Mouse (Mus musculus) liver, embryonic 13.5 days (tissue): ENCODE measurements around the gene Ins2. TPM values are rescaled to one million over a fixed set of nuclear protein-coding genes. Genes with fewer than 3 reads are reported as not detected.

Experiments
- ATAC-seq: fragments of 200-750 bp; cut with Nextera tagmentation; 2 replicates; pipeline ENCODE4 v1.8.0; 2017; ENCODE audit warnings: low read depth, mild to moderate bottlenecking, moderate number of reproducible peaks, moderate library complexity
- DNase-seq: peaks from one replicate; pipeline ENCODE4 v3.0.0; 2022
- H3K27ac ChIP-seq: fragments of 300-500 bp; sonication (generic); 2 replicates; pipeline ENCODE4 v1.5.1; 2015; ENCODE audit warnings: moderate library complexity, mild to moderate bottlenecking, inconsistent platforms
- H3K27me3 ChIP-seq: fragments of 300-500 bp; sonication (generic); 2 replicates; pipeline ENCODE4 v1.6.1; 2015; ENCODE audit warnings: mild to moderate bottlenecking, inconsistent platforms
- H3K36me3 ChIP-seq: fragments of 300-500 bp; sonication (generic); 2 replicates; pipeline ENCODE4 v1.6.1; 2015; ENCODE audit warnings: mild to moderate bottlenecking, inconsistent platforms
- H3K4me1 ChIP-seq: fragments of 300-500 bp; sonication (generic); replicated peaks from 2 replicates; pipeline ENCODE4 v1.6.1; 2015; ENCODE audit warnings: inconsistent platforms
- H3K4me2 ChIP-seq: fragments of 300-500 bp; sonication (generic); 2 replicates; pipeline ENCODE4 v1.6.1; 2015; ENCODE audit warnings: inconsistent platforms, mild to moderate bottlenecking, moderate library complexity
- H3K4me3 ChIP-seq: fragments of 300-500 bp; sonication (generic); replicated peaks from 2 replicates; pipeline ENCODE4 v1.5.1; 2015; ENCODE audit warnings: mild to moderate bottlenecking, inconsistent platforms
- H3K9ac ChIP-seq: fragments of 300-500 bp; sonication (generic); 2 replicates; pipeline ENCODE4 v1.6.1; 2015; ENCODE audit warnings: mild to moderate bottlenecking, inconsistent platforms
- H3K9me3 ChIP-seq: fragments of 300-500 bp; sonication (generic); replicated peaks from 2 replicates; pipeline ENCODE4 v1.6.1; 2016; ENCODE audit warnings: inconsistent platforms
- WGBS: fragments of 180-500 bp; shearing (Covaris S2); methylation state at CpG from one replicate; pipeline ENCODE4 v1.1.7; 2015; ENCODE audit not compliant: insufficient replicate concordance; 5-methylcytosine and 5-hydroxymethylcytosine counted together
- polyA plus RNA-seq: library from polyadenylated mRNA; unstranded; fragments of >200 nt; fragmentation: Nextera tagmentation; extraction: Ambion mirVana; gene quantifications from 2 replicates; pipeline ENCODE4 v1.2.1, GENCODE M21; 2015

The Ins2 gene
- polyA plus RNA-seq, 1 experiment from 2014 or later = not detected

- H3K4me3 ChIP-seq = peak overlapping the region; percentile 29
- no peak for DNase-seq
- H3K4me1 ChIP-seq = peaks cover 11% of the 10 kb centered on the region
- H3K9me3 ChIP-seq = no peaks in the 10 kb centered on the region
- H3K27ac ChIP-seq = peak overlapping the region; percentile 58
- peak overlapping the region; percentile 52 for H3K9ac ChIP-seq
- peaks cover 82% of the 10 kb centered on the region for H3K27me3 ChIP-seq
- peak overlapping the region; percentile 52 for H3K4me2 ChIP-seq
- no peak for ATAC-seq
- H3K36me3 ChIP-seq = peaks cover 15% of the 10 kb centered on the region
- WGBS = 2% methylated on average over 53 of the region's 53 CpGs
These were observed 79.2 kb downstream of the Ins2 start for GRCm38 (mm10) chr7:142663931-142664421.

GRCm38 (mm10) chr7:142663151-142663550, 80.0 kb downstream of the Ins2 start:
- Histone ChIP-seq H3K9me3 (no peaks in the 10 kb centered on the region), H3K4me1 (peaks cover 13% of the 10 kb centered on the region), H3K9ac (peak overlapping the region; percentile 52), H3K4me3 (no peak overlapping the region), H3K36me3 (peaks cover 10% of the 10 kb centered on the region; the same call in 1 of the 2 replicates), H3K27me3 (peaks cover 90% of the 10 kb centered on the region), H3K4me2 (peak overlapping the region; percentile 52), H3K27ac (no peak overlapping the region)
- 16% methylated on average over 5 of the region's 5 CpGs for WGBS
- DNase-seq = no peak
- no peak for ATAC-seq

GRCm38 (mm10) chr7:142661811-142662210, 81.4 kb downstream of the Ins2 start:
- ATAC-seq (no peak), DNase-seq (no peak)
- Histone ChIP-seq H3K27me3 (peaks cover 100% of the 10 kb centered on the region), H3K9ac (no peak overlapping the region), H3K4me2 (0 out of 2 replicates have a peak overlapping the region, but pooled peaks have one; percentile 47), H3K4me3 (peak overlapping the region; percentile 54; the same call in 1 of the 2 replicates), H3K4me1 (peaks cover 13% of the 10 kb centered on the region), H3K9me3 (no peaks in the 10 kb centered on the region), H3K36me3 (no peaks in the 10 kb centered on the region), H3K27ac (peak overlapping the region; percentile 72; the same call in 1 of the 2 replicates)

- Histone ChIP-seq H3K9me3 (no peaks in the 10 kb centered on the region), H3K4me1 (peaks cover 13% of the 10 kb centered on the region), H3K9ac (peak overlapping the region; percentile 42), H3K36me3 (no peaks in the 10 kb centered on the region), H3K4me2 (peak overlapping the region; percentile 47), H3K27ac (peak overlapping the region; percentile 72), H3K27me3 (peaks cover 100% of the 10 kb centered on the region), H3K4me3 (peak overlapping the region; percentile 54)
- no peak for ATAC-seq
- DNase-seq = no peak
- WGBS = 2% methylated on average over 25 of the region's 25 CpGs
These were observed 82.1 kb downstream of the Ins2 start for GRCm38 (mm10) chr7:142661046-142661445.

- Histone ChIP-seq H3K4me2 (peak overlapping the region; percentile 47), H3K9me3 (no peaks in the 10 kb centered on the region), H3K27ac (peak overlapping the region; percentile 72), H3K27me3 (peaks cover 100% of the 10 kb centered on the region), H3K4me3 (peak overlapping the region; percentile 54), H3K4me1 (peaks cover 13% of the 10 kb centered on the region), H3K9ac (peak overlapping the region; percentile 42), H3K36me3 (no peaks in the 10 kb centered on the region)
- DNase-seq = no peak
- no peak for ATAC-seq
- WGBS = 2% methylated on average over 29 of the region's 29 CpGs
These were observed 82.6 kb downstream of the Ins2 start for GRCm38 (mm10) chr7:142660651-142660945.

- DNase-seq = no peak
- peaks cover 13% of the 10 kb centered on the region for H3K4me1 ChIP-seq
- H3K9ac ChIP-seq = peak overlapping the region; percentile 42
- H3K27me3 ChIP-seq = peaks cover 100% of the 10 kb centered on the region
- H3K9me3 ChIP-seq = no peaks in the 10 kb centered on the region
- ATAC-seq = no peak
- 0 out of 2 replicates have a peak, but pooled peaks cover 1% of the 10 kb centered on the region for H3K36me3 ChIP-seq
- peak overlapping the region; percentile 72 for H3K27ac ChIP-seq
- H3K4me2 ChIP-seq = peak overlapping the region; percentile 47
- H3K4me3 ChIP-seq = peak overlapping the region; percentile 54
- WGBS = 1% methylated on average over 40 of the region's 43 CpGs
These were observed 83.2 kb downstream of the Ins2 start for GRCm38 (mm10) chr7:142659767-142660650.

- 1% methylated on average over 42 of the region's 70 CpGs for WGBS
- Histone ChIP-seq H3K9me3 (no peaks in the 10 kb centered on the region), H3K4me2 (peak overlapping the region; percentile 47), H3K27me3 (peaks cover 100% of the 10 kb centered on the region), H3K4me1 (peaks cover 13% of the 10 kb centered on the region), H3K9ac (peak overlapping the region; percentile 65), H3K36me3 (0 out of 2 replicates have a peak, but pooled peaks cover 3% of the 10 kb centered on the region), H3K27ac (peak overlapping the region; percentile 72), H3K4me3 (peak overlapping the region; percentile 54)
- DNase-seq (no peak), ATAC-seq (peak; percentile 47)
These were observed 84.0 kb downstream of the Ins2 start for GRCm38 (mm10) chr7:142659181-142659681.

- Histone ChIP-seq H3K27ac (peak overlapping the region; percentile 72), H3K36me3 (0 out of 2 replicates have a peak, but pooled peaks cover 3% of the 10 kb centered on the region), H3K9me3 (no peaks in the 10 kb centered on the region), H3K9ac (peak overlapping the region; percentile 65), H3K27me3 (peaks cover 100% of the 10 kb centered on the region), H3K4me3 (peak overlapping the region; percentile 54), H3K4me1 (peaks cover 13% of the 10 kb centered on the region), H3K4me2 (peak overlapping the region; percentile 47)
- DNase-seq = no peak
- no peak for ATAC-seq
- WGBS = 1% methylated on average over 38 of the region's 40 CpGs
These were observed 84.5 kb downstream of the Ins2 start for GRCm38 (mm10) chr7:142658681-142659180.

- Histone ChIP-seq H3K4me1 (peaks cover 13% of the 10 kb centered on the region), H3K4me3 (peak overlapping the region; percentile 54), H3K9me3 (no peaks in the 10 kb centered on the region), H3K9ac (peak overlapping the region; percentile 65), H3K36me3 (0 out of 2 replicates have a peak, but pooled peaks cover 3% of the 10 kb centered on the region), H3K27me3 (peaks cover 98% of the 10 kb centered on the region), H3K27ac (peak overlapping the region; percentile 72), H3K4me2 (peak overlapping the region; percentile 47)
- 4% methylated on average over 33 of the region's 34 CpGs for WGBS
- DNase-seq (no peak), ATAC-seq (no peak; the same call in 1 of the 2 replicates)
These were observed 85.2 kb downstream of the Ins2 start for GRCm38 (mm10) chr7:142657821-142658614.

GRCm38 (mm10) chr7:142657341-142657791, 85.8 kb downstream of the Ins2 start:
- Histone ChIP-seq H3K4me2 (peak overlapping the region; percentile 47; the same call in 1 of the 2 replicates), H3K36me3 (0 out of 2 replicates have a peak, but pooled peaks cover 3% of the 10 kb centered on the region), H3K4me1 (peaks cover 13% of the 10 kb centered on the region), H3K9ac (peak overlapping the region; percentile 65), H3K27me3 (peaks cover 98% of the 10 kb centered on the region), H3K27ac (peak overlapping the region; percentile 72), H3K4me3 (peak overlapping the region; percentile 54), H3K9me3 (no peaks in the 10 kb centered on the region)
- 19% methylated on average over 5 of the region's 9 CpGs for WGBS
- ATAC-seq (peak; percentile 32), DNase-seq (no peak)
